Mouse (Mus musculus): Measurements from ENCODE around the gene Vcam1. TPM values are rescaled to one million over a fixed set of nuclear protein-coding genes. Genes with fewer than 3 reads are reported as not detected.

The Vcam1 gene
- polyA plus RNA-seq, 1 experiment from 2014 or later: 43.6 TPM

DNA sequence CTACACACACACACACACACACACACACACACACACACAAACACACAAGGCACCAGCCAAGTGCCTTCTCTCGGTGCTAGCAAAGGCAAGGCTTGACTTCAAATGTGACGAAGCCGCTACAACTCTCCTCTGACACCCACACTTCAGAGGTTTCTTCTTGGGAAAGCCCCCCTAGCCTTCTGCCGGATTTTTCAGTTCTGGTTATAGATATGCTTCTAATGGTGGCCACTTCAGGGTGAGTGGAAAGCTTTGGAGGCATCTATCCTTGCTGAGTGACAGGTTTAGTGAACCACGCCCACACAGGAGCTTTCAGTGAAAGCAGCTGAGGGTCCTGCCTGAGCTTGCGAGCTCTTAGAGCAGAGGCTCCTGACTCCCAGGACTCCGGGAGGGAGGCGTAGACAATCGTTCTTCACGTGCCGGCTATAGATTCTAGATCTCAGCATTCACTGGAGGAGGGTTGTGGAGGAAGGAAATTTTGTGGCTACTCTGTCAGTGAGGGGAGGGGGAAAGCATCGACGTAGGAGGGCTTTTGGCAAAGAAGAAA, 28.0 kb upstream of the Vcam1 start:
- H3K4me2 ChIP-seq (ENCODE audit: low read length): no peak overlapping the region
- no peak overlapping the region for H3K4me3 ChIP-seq (replicated peaks; ENCODE audit: low read depth, low read length)
- H3K27me3 ChIP-seq (ENCODE audit: control insufficient read depth, insufficient read depth, low read length): no peaks in the 10 kb centered on the region
- no peak overlapping the region for H3K27ac ChIP-seq (replicated peaks; ENCODE audit: low read depth, low read length)
- H3K9me3 ChIP-seq (ENCODE audit: control insufficient read depth, low read length): no peaks in the 10 kb centered on the region
- H3K36me3 ChIP-seq (ENCODE audit: control insufficient read depth, insufficient read depth, low read length): no peaks in the 10 kb centered on the region
- ATAC-seq (ENCODE audit: low FRiP score, low TSS enrichment): no peak
- DNase-seq: no peak
- WGBS: 64% methylated on average over 13 of the region's 13 CpGs
- H3K4me1 ChIP-seq (ENCODE audit: control insufficient read depth, insufficient read depth, low read length): no peaks in the 10 kb centered on the region
- no peak overlapping the region for H3K9ac ChIP-seq (replicated peaks; ENCODE audit: low read length)

DNA sequence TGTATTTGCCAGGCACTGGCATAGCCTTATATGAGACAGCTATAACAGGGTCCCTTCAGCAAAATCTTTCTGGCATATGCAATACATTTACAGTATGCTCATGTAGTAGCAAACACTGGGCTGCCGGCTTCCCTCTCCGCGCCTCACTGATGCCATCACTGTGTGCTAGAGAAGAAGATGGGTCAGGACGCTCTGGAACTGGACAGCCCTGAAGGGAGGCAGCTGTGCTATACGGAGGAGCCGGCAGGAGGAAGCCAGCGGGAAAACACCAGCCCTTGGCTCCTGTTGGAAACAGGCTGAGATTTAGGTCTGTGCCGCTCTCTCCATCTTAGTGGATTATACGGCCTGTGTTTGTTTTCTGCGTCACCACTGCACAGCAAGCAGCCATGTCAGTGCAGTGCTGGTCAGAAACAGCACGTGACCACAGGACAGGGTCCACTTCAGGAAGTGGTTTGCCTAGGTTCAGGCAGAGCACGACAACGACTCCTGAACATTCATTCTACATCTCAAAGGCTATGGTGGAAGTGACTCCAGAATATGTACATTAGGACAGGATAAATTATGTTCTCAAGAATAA, 20.7 kb upstream of the Vcam1 start:
- WGBS: 80% methylated on average over 13 of the region's 13 CpGs
- no peaks in the 10 kb centered on the region for H3K36me3 ChIP-seq (ENCODE audit: control insufficient read depth, insufficient read depth, low read length)
- DNase-seq (no peak), ATAC-seq (ENCODE audit: low FRiP score, low TSS enrichment) (no peak; the same call in 1 of the 2 replicates)
- no peak overlapping the region for H3K27ac ChIP-seq (replicated peaks; ENCODE audit: low read depth, low read length)
- H3K4me1 ChIP-seq (ENCODE audit: control insufficient read depth, insufficient read depth, low read length): peaks cover 12% of the 10 kb centered on the region; the same call in 1 of the 2 replicates
- no peaks in the 10 kb centered on the region for H3K27me3 ChIP-seq (ENCODE audit: control insufficient read depth, insufficient read depth, low read length)
- no peak overlapping the region for H3K9ac ChIP-seq (replicated peaks; ENCODE audit: low read length)
- H3K9me3 ChIP-seq (ENCODE audit: control insufficient read depth, low read length): no peaks in the 10 kb centered on the region
- H3K4me2 ChIP-seq (ENCODE audit: low read length): no peak overlapping the region
- no peak overlapping the region for H3K4me3 ChIP-seq (replicated peaks; ENCODE audit: low read depth, low read length)

DNA sequence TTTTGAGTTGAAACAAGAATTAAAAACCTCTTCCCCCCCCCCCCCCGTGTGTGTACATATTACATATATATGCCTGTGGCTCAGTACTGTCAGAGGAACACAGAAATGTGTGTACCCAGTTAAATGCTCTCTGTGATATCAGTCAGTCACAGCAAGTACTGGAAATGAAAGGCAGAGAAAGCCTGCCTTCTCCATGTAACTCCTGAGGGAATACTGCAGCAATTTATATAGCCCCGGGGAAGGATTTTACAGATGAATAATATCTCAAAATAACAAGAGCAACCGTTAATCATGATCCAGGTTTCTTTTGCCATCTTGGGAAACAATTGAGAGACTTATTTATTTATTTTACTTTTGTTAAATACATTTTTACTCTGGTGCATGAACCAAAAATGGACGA, 19.6 kb upstream of the Vcam1 start:
- H3K27ac ChIP-seq (replicated peaks; ENCODE audit: low read depth, low read length): no peak overlapping the region
- H3K4me3 ChIP-seq (replicated peaks; ENCODE audit: low read depth, low read length): no peak overlapping the region
- 49% methylated on average over 4 of the region's 4 CpGs for WGBS

DNA sequence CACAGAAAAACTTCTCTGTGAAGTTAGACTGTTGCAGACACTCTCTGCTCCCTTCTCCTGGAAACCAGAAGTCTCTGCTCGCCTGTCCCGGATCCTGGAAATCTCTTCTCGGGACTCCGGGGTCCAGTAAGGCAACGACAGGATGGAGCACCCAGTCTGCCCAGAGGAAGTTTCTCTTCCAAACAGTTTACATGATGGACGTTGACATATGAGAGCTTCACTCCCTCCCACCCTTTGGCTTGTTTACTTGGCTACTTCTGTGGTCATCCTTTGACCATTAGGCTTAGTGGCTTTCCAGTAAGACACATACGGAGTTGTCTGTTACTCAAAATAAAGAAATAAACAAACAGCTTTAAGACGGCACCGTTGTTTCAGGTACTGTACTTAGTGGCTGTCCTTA, 19.2 kb upstream of the Vcam1 start:
- no peak for DNase-seq
- Histone ChIP-seq H3K4me3 (replicated peaks; ENCODE audit: low read depth, low read length) (no peak overlapping the region), H3K9ac (replicated peaks; ENCODE audit: low read length) (no peak overlapping the region), H3K4me1 (ENCODE audit: control insufficient read depth, insufficient read depth, low read length) (peaks cover 12% of the 10 kb centered on the region; the same call in 1 of the 2 replicates), H3K27ac (replicated peaks; ENCODE audit: low read depth, low read length) (no peak overlapping the region), H3K36me3 (ENCODE audit: control insufficient read depth, insufficient read depth, low read length) (no peaks in the 10 kb centered on the region), H3K9me3 (ENCODE audit: control insufficient read depth, low read length) (no peaks in the 10 kb centered on the region), H3K27me3 (ENCODE audit: control insufficient read depth, insufficient read depth, low read length) (no peaks in the 10 kb centered on the region), H3K4me2 (ENCODE audit: low read length) (no peak overlapping the region)
- WGBS: 71% methylated on average over 9 of the region's 9 CpGs
- no peak; the same call in 1 of the 2 replicates for ATAC-seq (ENCODE audit: low FRiP score, low TSS enrichment)

More for the DNA sequence above, 19.6 kb upstream of the Vcam1 start:
- ATAC-seq (ENCODE audit: low FRiP score, low TSS enrichment): no peak
- H3K4me2 ChIP-seq (ENCODE audit: low read length): no peak overlapping the region
- peak; percentile 60 for DNase-seq
- H3K27me3 ChIP-seq (ENCODE audit: control insufficient read depth, insufficient read depth, low read length): no peaks in the 10 kb centered on the region
- no peaks in the 10 kb centered on the region for H3K36me3 ChIP-seq (ENCODE audit: control insufficient read depth, insufficient read depth, low read length)
- no peaks in the 10 kb centered on the region for H3K9me3 ChIP-seq (ENCODE audit: control insufficient read depth, low read length)
- H3K4me1 ChIP-seq (ENCODE audit: control insufficient read depth, insufficient read depth, low read length): peaks cover 12% of the 10 kb centered on the region; the same call in 1 of the 2 replicates
- H3K9ac ChIP-seq (replicated peaks; ENCODE audit: low read length): no peak overlapping the region

DNA sequence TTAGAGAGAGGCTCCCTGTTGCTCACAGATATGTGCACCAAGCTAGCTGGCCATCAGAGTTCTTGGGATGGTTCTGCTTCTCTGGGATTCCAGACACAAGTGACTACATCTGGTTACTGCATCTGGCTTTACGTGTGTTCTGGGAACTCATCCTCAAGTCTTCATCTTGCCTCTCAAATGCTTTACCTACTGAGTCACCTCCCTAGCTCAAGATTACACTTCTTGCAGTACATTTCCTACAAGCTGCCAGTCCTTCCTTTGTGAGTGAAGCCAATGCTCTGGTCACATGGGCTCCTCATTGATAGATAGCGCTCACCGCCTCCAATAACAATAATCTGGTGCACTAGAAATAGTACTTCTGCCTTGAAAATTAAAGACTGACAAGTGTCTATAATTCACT, 11.7 kb upstream of the Vcam1 start:
- DNase-seq (no peak), ATAC-seq (ENCODE audit: low FRiP score, low TSS enrichment) (no peak)
- 96% methylated on average over 3 of the region's 3 CpGs for WGBS
- Histone ChIP-seq H3K27me3 (ENCODE audit: control insufficient read depth, insufficient read depth, low read length) (no peaks in the 10 kb centered on the region), H3K36me3 (ENCODE audit: control insufficient read depth, insufficient read depth, low read length) (no peaks in the 10 kb centered on the region), H3K4me1 (ENCODE audit: control insufficient read depth, insufficient read depth, low read length) (no peaks in the 10 kb centered on the region), H3K9me3 (ENCODE audit: control insufficient read depth, low read length) (no peaks in the 10 kb centered on the region), H3K4me2 (ENCODE audit: low read length) (no peak overlapping the region), H3K4me3 (replicated peaks; ENCODE audit: low read depth, low read length) (no peak overlapping the region), H3K9ac (replicated peaks; ENCODE audit: low read length) (no peak overlapping the region), H3K27ac (replicated peaks; ENCODE audit: low read depth, low read length) (no peak overlapping the region)

DNA sequence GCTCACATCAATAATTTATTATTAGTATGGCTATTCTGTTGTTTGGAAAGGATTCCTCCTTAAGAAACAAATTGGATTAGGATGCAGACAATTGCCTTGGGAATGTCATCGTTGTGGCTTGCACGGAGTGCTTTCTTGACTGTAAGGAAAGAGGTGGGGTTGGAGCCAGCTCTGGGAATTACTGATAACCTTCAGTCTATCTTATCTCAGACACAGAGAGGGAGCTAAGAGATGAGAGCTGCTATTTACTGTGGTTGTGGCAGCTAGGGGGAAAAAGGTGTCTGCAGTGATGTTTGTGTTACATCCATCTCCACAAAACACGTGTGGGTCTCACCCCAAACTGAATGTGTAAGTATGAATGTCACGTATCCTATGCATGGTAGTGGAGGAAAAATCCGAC, 9.5 kb upstream of the Vcam1 start:
- H3K9me3 ChIP-seq (ENCODE audit: control insufficient read depth, low read length): no peaks in the 10 kb centered on the region
- no peak for ATAC-seq (ENCODE audit: low FRiP score, low TSS enrichment)
- H3K4me1 ChIP-seq (ENCODE audit: control insufficient read depth, insufficient read depth, low read length): no peaks in the 10 kb centered on the region
- H3K9ac ChIP-seq (replicated peaks; ENCODE audit: low read length): no peak overlapping the region
- DNase-seq: no peak
- no peaks in the 10 kb centered on the region for H3K27me3 ChIP-seq (ENCODE audit: control insufficient read depth, insufficient read depth, low read length)
- 66% methylated on average over 5 of the region's 5 CpGs for WGBS
- H3K36me3 ChIP-seq (ENCODE audit: control insufficient read depth, insufficient read depth, low read length): no peaks in the 10 kb centered on the region
- H3K4me3 ChIP-seq (replicated peaks; ENCODE audit: low read depth, low read length): no peak overlapping the region
- H3K4me2 ChIP-seq (ENCODE audit: low read length): no peak overlapping the region
- no peak overlapping the region for H3K27ac ChIP-seq (replicated peaks; ENCODE audit: low read depth, low read length)

DNA sequence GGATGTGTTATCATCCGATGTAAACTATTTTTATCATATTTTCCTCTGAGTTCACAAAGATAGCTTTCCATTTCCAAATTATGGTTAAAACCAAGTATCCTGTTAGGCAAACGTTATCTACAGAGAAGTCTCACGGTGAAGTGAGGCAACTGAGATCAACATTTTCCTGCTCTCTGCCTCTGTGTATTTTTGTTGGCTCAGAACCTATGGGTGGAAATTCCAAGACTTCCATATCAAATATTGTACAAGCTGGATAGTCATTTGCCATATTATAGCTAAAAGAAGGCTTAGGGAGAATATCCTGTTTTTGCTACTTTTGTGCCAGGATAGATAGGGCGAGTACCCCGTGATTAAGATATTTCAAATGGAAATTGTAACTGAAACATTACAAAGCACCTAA, 8.6 kb upstream of the Vcam1 start:
- Histone ChIP-seq H3K27me3 (ENCODE audit: control insufficient read depth, insufficient read depth, low read length) (no peaks in the 10 kb centered on the region), H3K4me2 (ENCODE audit: low read length) (no peak overlapping the region), H3K27ac (replicated peaks; ENCODE audit: low read depth, low read length) (no peak overlapping the region), H3K4me1 (ENCODE audit: control insufficient read depth, insufficient read depth, low read length) (no peaks in the 10 kb centered on the region), H3K9me3 (ENCODE audit: control insufficient read depth, low read length) (no peaks in the 10 kb centered on the region), H3K36me3 (ENCODE audit: control insufficient read depth, insufficient read depth, low read length) (no peaks in the 10 kb centered on the region), H3K4me3 (replicated peaks; ENCODE audit: low read depth, low read length) (no peak overlapping the region), H3K9ac (replicated peaks; ENCODE audit: low read length) (no peak overlapping the region)
- no peak for ATAC-seq (ENCODE audit: low FRiP score, low TSS enrichment)
- no peak for DNase-seq
- 95% methylated on average over 5 of the region's 5 CpGs for WGBS

DNA sequence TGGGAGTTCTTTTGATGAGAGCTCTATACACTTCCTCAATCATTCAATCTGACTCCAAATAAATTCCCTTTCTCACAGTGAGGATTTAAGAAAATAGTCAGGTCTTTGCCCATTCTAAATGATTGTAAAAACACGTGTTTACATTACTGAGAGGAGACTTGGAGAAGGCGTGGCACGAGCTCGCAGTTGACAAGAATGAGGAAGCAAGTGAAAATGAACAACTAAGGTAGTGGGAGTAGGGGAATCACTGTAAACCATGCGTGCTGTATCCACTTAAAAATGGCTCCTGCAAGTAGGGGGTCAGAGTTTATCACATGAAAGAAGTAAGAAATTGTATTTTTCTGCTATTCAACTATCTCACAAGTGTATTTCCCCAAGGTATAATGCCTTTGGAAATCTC, 3.9 kb upstream of the Vcam1 start:
- no peaks in the 10 kb centered on the region for H3K4me1 ChIP-seq (ENCODE audit: control insufficient read depth, insufficient read depth, low read length)
- H3K27ac ChIP-seq (replicated peaks; ENCODE audit: low read depth, low read length): no peak overlapping the region
- WGBS: 82% methylated on average over 5 of the region's 5 CpGs
- ATAC-seq (ENCODE audit: low FRiP score, low TSS enrichment): no peak
- no peaks in the 10 kb centered on the region for H3K9me3 ChIP-seq (ENCODE audit: control insufficient read depth, low read length)
- no peak overlapping the region for H3K4me2 ChIP-seq (ENCODE audit: low read length)
- H3K36me3 ChIP-seq (ENCODE audit: control insufficient read depth, insufficient read depth, low read length): no peaks in the 10 kb centered on the region
- no peak overlapping the region for H3K9ac ChIP-seq (replicated peaks; ENCODE audit: low read length)
- no peak for DNase-seq
- no peaks in the 10 kb centered on the region for H3K27me3 ChIP-seq (ENCODE audit: control insufficient read depth, insufficient read depth, low read length)
- H3K4me3 ChIP-seq (replicated peaks; ENCODE audit: low read depth, low read length): no peak overlapping the region

DNA sequence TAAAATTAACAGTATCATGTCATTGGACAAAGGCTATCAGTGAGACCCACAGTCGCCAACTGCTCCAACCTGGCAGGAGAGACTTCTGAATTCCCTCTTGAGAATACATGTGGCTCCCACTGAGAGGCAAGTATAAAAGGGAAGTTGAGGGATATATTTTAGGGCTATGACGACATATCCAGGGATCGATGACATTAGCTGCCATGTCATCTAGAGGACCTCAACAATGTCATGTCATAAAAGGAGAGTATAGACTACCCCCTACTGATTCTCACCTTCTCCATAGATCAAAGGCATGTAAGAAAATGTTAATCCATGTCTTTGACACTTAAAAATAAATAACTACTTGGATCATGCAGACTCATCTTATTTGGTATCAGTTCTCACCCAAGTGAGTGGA, 1.2 kb upstream of the Vcam1 start:
- Histone ChIP-seq H3K9me3 (ENCODE audit: control insufficient read depth, low read length) (no peaks in the 10 kb centered on the region), H3K27me3 (ENCODE audit: control insufficient read depth, insufficient read depth, low read length) (no peaks in the 10 kb centered on the region), H3K4me1 (ENCODE audit: control insufficient read depth, insufficient read depth, low read length) (0 out of 2 replicates have a peak, but pooled peaks cover 3% of the 10 kb centered on the region), H3K27ac (replicated peaks; ENCODE audit: low read depth, low read length) (no peak overlapping the region), H3K4me3 (replicated peaks; ENCODE audit: low read depth, low read length) (no peak overlapping the region), H3K36me3 (ENCODE audit: control insufficient read depth, insufficient read depth, low read length) (no peaks in the 10 kb centered on the region), H3K9ac (replicated peaks; ENCODE audit: low read length) (no peak overlapping the region), H3K4me2 (ENCODE audit: low read length) (no peak overlapping the region)
- ATAC-seq (ENCODE audit: low FRiP score, low TSS enrichment) (no peak), DNase-seq (no peak)
- WGBS: 74% methylated on average over 3 of the region's 3 CpGs
